Mouse (Mus musculus) lung, postnatal 0 days (tissue): ENCODE data around the gene Fah.

Experiments used
- CTCF ChIP-seq: IDR thresholded peaks from 2 replicates; pipeline ENCODE4 v1.5.1; 2016; ENCODE audit warnings: antibody characterized with exemption, mild to moderate bottlenecking
- EP300 ChIP-seq: IDR thresholded peaks from 2 replicates; pipeline ENCODE4 v1.6.1; 2016; ENCODE audit warnings: antibody characterized with exemption, mild to moderate bottlenecking, control low read depth

DNA sequence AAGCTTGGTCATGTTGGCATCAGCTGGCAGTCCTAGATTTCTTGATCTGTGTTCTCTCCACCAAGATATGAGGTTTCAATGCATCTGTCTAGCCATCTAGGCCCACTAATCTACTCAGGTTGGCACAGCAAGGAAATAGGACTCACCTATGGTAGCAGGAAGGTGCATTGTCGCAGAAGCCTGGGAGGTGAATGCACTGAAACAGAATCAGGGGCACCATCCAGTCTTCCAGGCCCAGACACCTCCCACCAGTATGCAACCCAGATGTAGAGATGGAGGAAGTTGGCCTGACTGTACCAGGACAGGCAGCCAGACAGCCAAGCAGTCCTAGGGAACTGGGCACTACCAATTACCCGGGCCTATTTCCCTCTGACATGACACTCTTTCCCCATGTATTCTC, 5.9 kb downstream of the Fah start:
- TF ChIP-seq CTCF (no peak), EP300 (no peak)
